In the genomic region with DNA sequence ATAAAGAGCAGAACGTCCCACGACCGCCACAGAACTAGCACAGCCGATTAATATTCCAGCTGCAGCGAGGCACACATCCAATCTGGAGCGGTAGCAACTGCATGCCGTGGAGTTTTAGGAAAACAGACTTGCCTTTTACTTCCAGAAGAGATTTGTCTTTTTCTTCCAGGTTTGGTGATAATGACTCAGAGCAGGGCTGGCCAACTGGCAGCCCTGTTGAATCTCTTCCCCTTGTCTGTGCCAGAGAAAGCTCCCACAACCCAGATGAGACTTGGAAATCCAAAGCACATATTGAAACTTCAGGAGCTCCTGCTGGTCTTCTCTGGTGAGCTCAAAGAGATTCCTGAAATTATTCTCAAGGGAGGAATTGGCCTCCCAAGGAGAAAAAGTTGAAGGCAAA, we compare ENCODE assay signal across 9 mouse cellular contexts.
A peak's percentile ranks its signal among the peaks of the same experiment; 100 is the strongest.
DNase-seq lines count a peak whose midpoint lies in the region; ATAC-seq and TF ChIP-seq lines count a peak whose summit lies in the region.
"Had no signal": no experiment of that assay in that cellular context is flagged by ENCODE, and none has a peak within 500 bp of the region (broad histone marks: within the 10 kb centered on the region; RNA-seq: fewer than 3 reads in every experiment).

No protein-coding gene starts in this region.

- TF ChIP-seq POLR2A in brain, embryonic 14.5 days (IDR thresholded peaks at IDR 0.05; ENCODE audit: borderline replicate concordance, extremely low read depth, insufficient read depth, insufficient read length, poor library complexity, severe bottlenecking), result no peak

- DNase-seq in heart, adult 11 months, result peak; percentile 35
- no peak for DNase-seq in heart, postnatal 10 days
- DNase-seq in brain, embryonic 14.5 days (ENCODE audit: low read depth), result peak; percentile 48
- peak; percentile 72 to 75 for DNase-seq in layer of hippocampus, adult 8-10 months (ENCODE audit: low spot score in 2 of 2)
- DNase-seq in left cerebral cortex, postnatal 25 days (ENCODE audit: low spot score in 2 of 2), result peak; percentile 30 to 88
- no peak for DNase-seq in kidney, postnatal 36 days
- no peak for DNase-seq in heart, postnatal 4 days
- DNase-seq: kidney, postnatal 25 days had no signal

- no peak for TF ChIP-seq CTCF in brain, embryonic 14.5 days (IDR thresholded peaks at IDR 0.05; ENCODE audit: borderline replicate concordance, extremely low read depth, insufficient read depth, insufficient read length)

- intact Hi-C loops in heart, postnatal 10 days (cut with DNase I), result no loop called here
- intact Hi-C loops in left cerebral cortex, postnatal 25 days (cut with DNase I), result no loop called here

- no peak for ATAC-seq in monocyte, adult 5-6 weeks (replicated peaks; ENCODE audit: insufficient number of reproducible peaks, low FRiP score, low TSS enrichment, poor library complexity, severe bottlenecking)

Comparison
In these comparisons a context has a peak if more than half of its experiments do, and no peak if none do; other contexts are left out.
1. DNase-seq: peak in heart, adult 11 months (single experiment), brain, embryonic 14.5 days (single experiment), layer of hippocampus, adult 8-10 months (2 of 2) and left cerebral cortex, postnatal 25 days (2 of 2); none in heart, postnatal 10 days (0 of 2), kidney, postnatal 36 days (0 of 2) and heart, postnatal 4 days (single experiment).